Mouse (Mus musculus) E14TG2a.4 (cell line): ENCODE data around the gene Ctnna3.

Experiments used
- CTCF ChIP-seq: conservative IDR thresholded peaks from 2 replicates; pipeline ENCODE4 v1.5.1; 2014; ENCODE audit warnings: low read length
- NANOG ChIP-seq: IDR thresholded peaks from 2 replicates; pipeline ENCODE4 v1.6.1; 2014; ENCODE audit warnings: borderline replicate concordance, low read length, mixed read lengths

GRCm38 (mm10) chr10:64886946-64887345 is 1457.0 kb downstream of the Ctnna3 start:
- TF ChIP-seq CTCF (no peak), NANOG (no peak)
